Mouse (Mus musculus) cortical plate, adult 2 months (tissue): ENCODE data around the gene Sp6.

ENCODE experiments used
- CTCF ChIP-seq: fragments of 200-500 bp; IDR thresholded peaks from 2 replicates; pipeline ENCODE4 v1.5.1; 2011; ENCODE audit warnings: mild to moderate bottlenecking, control low read depth, low read length; ENCODE audit not compliant: insufficient read depth; ENCODE audit errors: extremely low read depth
- POLR2A ChIP-seq: fragments of 200-500 bp; IDR thresholded peaks from 2 replicates; pipeline ENCODE4 v1.6.1; 2011; ENCODE audit warnings: mild to moderate bottlenecking, low read length, control low read depth; ENCODE audit not compliant: insufficient read depth; ENCODE audit errors: extremely low read depth

GRCm38 (mm10) chr11:96995836-96996772, 17.1 kb upstream of the Sp6 start:
- TF ChIP-seq CTCF (no peak), POLR2A (no peak)
